Mouse (Mus musculus): ENCODE measurements around the gene Hepacam2. TPM values are rescaled to one million over a fixed set of nuclear protein-coding genes. Genes with fewer than 3 reads are reported as not detected.

Gene Hepacam2
- 0.91 TPM for polyA plus RNA-seq (2017; shearing (Covaris generic))

DNA sequence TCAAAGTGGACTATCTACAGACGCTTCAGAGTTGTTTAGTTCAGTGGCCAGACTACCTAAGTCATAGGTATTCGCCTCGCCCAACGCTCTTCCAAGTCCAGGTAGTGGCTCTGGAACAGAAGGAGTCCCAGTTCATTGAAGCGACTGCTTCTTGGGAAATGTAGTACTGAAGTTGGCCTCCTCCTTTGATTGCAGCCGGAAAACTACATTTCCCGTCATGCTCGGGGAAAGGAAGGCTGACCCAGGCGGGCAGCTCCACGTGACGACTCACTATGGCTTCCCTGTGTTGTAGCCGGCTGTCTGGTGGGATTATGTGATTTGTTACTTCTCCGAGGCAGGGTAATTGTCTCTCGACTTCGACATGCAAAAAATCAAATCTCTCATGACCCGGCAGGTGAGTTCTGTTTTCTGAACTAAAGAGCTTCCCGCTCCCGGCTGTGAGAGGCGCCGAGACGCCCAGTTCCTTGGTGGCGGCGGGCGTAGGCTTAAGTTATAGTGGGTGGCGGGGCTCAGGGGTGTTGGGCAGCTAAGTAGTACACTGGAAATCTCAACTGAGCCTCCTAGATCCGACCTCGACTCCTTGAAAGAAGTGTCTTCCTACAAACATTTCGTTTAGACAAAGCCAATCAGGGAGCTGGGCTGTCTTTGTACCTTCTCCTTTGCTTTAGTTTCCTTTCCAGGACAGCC lies at the start of gene Hepacam2, which contains the start of gene Vps50:
TSS of gene Hepacam2 (minus strand) at position 137 of the 687 bp plus-strand sequence.
TSS of gene Vps50 (plus strand) at position 221 of the 687 bp plus-strand sequence.

Other genes starting within 250 kb of the Hepacam2 start
- 133 TPM for gene Samd9l, start 98.7 kb downstream of the Hepacam2 start, polyA plus RNA-seq (2017; shearing (Covaris generic))
- 30.4 TPM for gene Vps50, start 84 bp upstream of the Hepacam2 start, polyA plus RNA-seq (2017; shearing (Covaris generic))

Data from CD4-positive, CD25-positive, alpha-beta regulatory T cell, adult 9 weeks (primary cell).